Mouse (Mus musculus): ENCODE measurements around the gene Atp8b2. TPM values are rescaled to one million over a fixed set of nuclear protein-coding genes. Genes with fewer than 3 reads are reported as not detected.

Atp8b2 gene
- polyA plus RNA-seq (2012; rRNA removed), result 38.5 and 58.0 TPM in 2 replicates

GRCm38 (mm10) chr3:89963221-89963763, at the start of gene Atp8b2:
Gene Atp8b2 (minus strand): TSS chr3:89963508.

GRCm38 (mm10) chr3:89998612-89999054, 35.3 kb upstream of the Atp8b2 start, which contains the start of gene Hax1:
Gene Hax1 (minus strand): TSS chr3:89998780.

GRCm38 (mm10) chr3:89912543-89913391, 50.5 kb downstream of the Atp8b2 start, which contains the start of gene Il6ra:
Gene Il6ra (minus strand): TSS chr3:89913196.

Other genes starting within 250 kb of the Atp8b2 start
- gene Adar, start 248.5 kb downstream of the Atp8b2 start, polyA plus RNA-seq (2012; rRNA removed), result 31.3 and 37.8 TPM in 2 replicates
- 13.4 and 14.2 TPM in 2 replicates for gene Chrnb2, start 198.9 kb downstream of the Atp8b2 start, polyA plus RNA-seq (2012; rRNA removed)
- gene Ube2q1, start 189.9 kb downstream of the Atp8b2 start, polyA plus RNA-seq (2012; rRNA removed), result 50.4 and 56.9 TPM in 2 replicates
- gene She, start 132.1 kb downstream of the Atp8b2 start, polyA plus RNA-seq (2012; rRNA removed), result 1.4 and 2.4 TPM in 2 replicates
- gene Il6ra, start 50.3 kb downstream of the Atp8b2 start, polyA plus RNA-seq (2012; rRNA removed), result 0.35 and 0.68 TPM in 2 replicates
- 146 and 396 TPM in 2 replicates for gene Hax1, start 35.3 kb upstream of the Atp8b2 start, polyA plus RNA-seq (2012; rRNA removed)
- 91.0 and 120 TPM in 2 replicates for gene 4933434E20Rik, start 88.1 kb upstream of the Atp8b2 start, polyA plus RNA-seq (2012; rRNA removed)
- 111 and 173 TPM in 2 replicates for gene Ubap2l, start 89.1 kb upstream of the Atp8b2 start, polyA plus RNA-seq (2012; rRNA removed)
- 273 and 485 TPM in 2 replicates for gene Tpm3, start 109.1 kb upstream of the Atp8b2 start, polyA plus RNA-seq (2012; rRNA removed)
- gene Nup210l, start 140.6 kb upstream of the Atp8b2 start, polyA plus RNA-seq (2012; rRNA removed), result 2.3 and 3.0 TPM in 2 replicates

Measured in central nervous system, embryonic 11.5 days (tissue).